Mouse (Mus musculus): ENCODE measurements around the gene Slc44a5. TPM values are rescaled to one million over a fixed set of nuclear protein-coding genes. Genes with fewer than 3 reads are reported as not detected.
"Not testable (repeated sequence)": the region's sequence is repeated elsewhere in the genome, so short reads cannot be mapped to it uniquely, and the experiment has no call there.

The Slc44a5 gene
- polyA plus RNA-seq, 1 experiment from 2014 or later = 0.73 TPM

DNA sequence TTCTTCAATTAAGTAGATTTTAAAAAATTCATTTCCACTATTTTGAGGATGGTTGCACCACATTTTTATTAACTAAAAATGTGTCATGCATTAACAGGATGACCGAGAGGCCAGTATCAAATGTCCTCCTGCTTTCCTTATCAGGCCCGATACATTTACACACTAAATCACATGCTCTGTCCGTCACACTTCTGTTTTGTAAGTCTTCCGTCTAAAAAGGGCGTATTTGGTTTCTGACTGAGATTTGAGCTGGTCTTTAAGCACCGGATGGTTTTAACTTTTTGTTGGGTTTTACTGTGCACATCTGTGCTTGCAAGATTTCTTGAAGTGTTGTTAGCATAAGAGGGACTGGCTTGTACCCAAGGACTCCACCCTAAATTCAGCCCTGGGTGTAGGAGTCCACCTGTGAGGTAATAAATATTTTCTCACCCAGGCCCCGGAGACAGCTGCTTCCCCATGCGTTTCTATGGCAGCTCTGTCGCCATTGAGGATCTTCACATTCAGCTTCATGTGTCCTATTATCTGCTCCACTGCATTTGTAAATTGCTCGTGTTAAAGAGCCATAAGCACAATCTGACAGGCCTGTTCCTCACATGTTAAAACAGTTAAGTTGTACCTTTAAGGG, 237.3 kb downstream of the Slc44a5 start:
- no peak overlapping the region for H3K4me2 ChIP-seq
- WGBS = 34% methylated on average over 10 of the region's 10 CpGs
- H3K4me1 ChIP-seq = no peaks in the 10 kb centered on the region
- H3K27me3 ChIP-seq = no peaks in the 10 kb centered on the region
- H3K9me3 ChIP-seq = no peaks in the 10 kb centered on the region
- H3K9ac ChIP-seq = no peak overlapping the region
- no peak overlapping the region for H3K27ac ChIP-seq
- no peak overlapping the region for H3K4me3 ChIP-seq
- ATAC-seq (ENCODE audit: insufficient number of reproducible peaks, low FRiP score, low TSS enrichment, low read depth) = no peak
- no peaks in the 10 kb centered on the region for H3K36me3 ChIP-seq

GRCm38 (mm10) chr3:154212551-154212950, 239.3 kb downstream of the Slc44a5 start:
- Histone ChIP-seq H3K4me3 (no peak overlapping the region), H3K27me3 (no peaks in the 10 kb centered on the region), H3K27ac (no peak overlapping the region), H3K9ac (no peak overlapping the region), H3K4me1 (no peaks in the 10 kb centered on the region), H3K9me3 (no peaks in the 10 kb centered on the region), H3K4me2 (no peak overlapping the region), H3K36me3 (no peaks in the 10 kb centered on the region)
- 84% methylated on average over 2 of the region's 2 CpGs for WGBS
- ATAC-seq (ENCODE audit: insufficient number of reproducible peaks, low FRiP score, low TSS enrichment, low read depth) = no peak

DNA sequence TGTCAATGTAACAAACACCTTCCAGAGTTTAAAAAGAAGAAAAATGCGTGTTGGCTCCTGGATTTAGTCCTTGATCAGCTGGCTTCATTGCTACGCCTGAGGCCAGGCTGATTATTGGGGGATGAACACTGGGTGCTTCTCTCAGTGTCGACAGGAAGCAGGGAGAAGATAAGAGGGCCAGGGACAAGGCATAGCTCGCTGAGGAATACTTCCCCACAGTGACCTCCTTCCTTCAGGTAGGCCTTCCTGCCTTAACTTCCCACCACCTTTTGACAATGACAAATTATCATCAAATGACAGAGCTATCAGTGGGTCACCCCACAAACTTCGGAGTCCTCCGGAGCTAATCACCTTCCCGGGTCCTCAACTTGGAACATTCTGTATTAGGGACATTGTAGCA, 242.1 kb downstream of the Slc44a5 start:
- WGBS = 68% methylated on average over 7 of the region's 7 CpGs
- ATAC-seq (ENCODE audit: insufficient number of reproducible peaks, low FRiP score, low TSS enrichment, low read depth) = no peak
- Histone ChIP-seq H3K9ac (no peak overlapping the region), H3K4me2 (no peak overlapping the region), H3K4me1 (no peaks in the 10 kb centered on the region), H3K36me3 (no peaks in the 10 kb centered on the region), H3K4me3 (no peak overlapping the region), H3K9me3 (no peaks in the 10 kb centered on the region), H3K27ac (no peak overlapping the region), H3K27me3 (no peaks in the 10 kb centered on the region)

DNA sequence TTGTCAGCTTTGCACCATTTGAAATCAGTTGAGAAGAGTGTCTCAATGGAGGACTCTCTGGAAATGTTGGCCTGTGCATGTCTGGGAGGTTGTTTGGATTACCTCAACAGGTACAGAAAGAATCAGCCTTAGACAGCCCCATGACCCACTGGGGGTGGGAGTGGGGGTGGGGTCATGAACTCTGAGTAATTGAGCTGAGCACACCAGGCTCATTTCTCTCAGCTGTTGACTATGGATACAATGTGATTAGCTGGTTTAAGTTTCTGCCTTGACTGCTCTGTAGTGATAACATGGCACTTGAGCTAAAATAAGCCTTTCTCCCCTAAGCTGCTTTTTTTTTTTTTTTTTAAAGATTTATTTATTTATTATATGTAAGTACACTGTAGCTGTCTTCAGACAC, 242.5 kb downstream of the Slc44a5 start:
- Histone ChIP-seq H3K27ac (no peak overlapping the region), H3K9ac (no peak overlapping the region), H3K9me3 (no peaks in the 10 kb centered on the region), H3K4me1 (no peaks in the 10 kb centered on the region), H3K4me2 (no peak overlapping the region), H3K27me3 (no peaks in the 10 kb centered on the region), H3K4me3 (no peak overlapping the region), H3K36me3 (no peaks in the 10 kb centered on the region)
- no peak for ATAC-seq (ENCODE audit: insufficient number of reproducible peaks, low FRiP score, low TSS enrichment, low read depth)

DNA sequence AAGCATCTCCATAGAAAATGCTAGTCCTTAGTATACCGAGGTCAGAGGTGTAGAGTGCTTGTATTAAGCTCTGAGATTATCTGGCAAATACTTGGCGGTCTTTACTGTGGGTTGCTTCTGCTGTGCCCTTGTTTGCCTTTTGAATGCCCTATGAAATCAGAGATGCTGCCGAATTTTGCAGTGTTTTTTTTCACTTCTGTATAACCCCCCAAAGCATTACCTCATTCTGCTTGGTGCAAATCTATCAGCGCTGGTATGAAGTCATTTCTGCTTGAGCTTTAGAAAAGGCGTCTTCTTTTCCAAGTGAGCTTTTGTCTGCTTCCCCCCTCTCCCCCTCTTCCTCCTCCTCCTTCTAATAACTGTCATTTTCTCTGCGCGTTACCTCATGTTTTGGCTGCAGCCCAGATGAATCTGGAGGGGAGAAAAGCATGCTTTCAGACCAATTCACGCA, 248.9 kb downstream of the Slc44a5 start:
- Histone ChIP-seq H3K36me3 (no peaks in the 10 kb centered on the region), H3K27ac (no peak overlapping the region), H3K4me3 (no peak overlapping the region), H3K27me3 (no peaks in the 10 kb centered on the region), H3K4me1 (no peaks in the 10 kb centered on the region), H3K9ac (no peak overlapping the region), H3K9me3 (no peaks in the 10 kb centered on the region), H3K4me2 (no peak overlapping the region)
- ATAC-seq (ENCODE audit: insufficient number of reproducible peaks, low FRiP score, low TSS enrichment, low read depth) = no peak
- 35% methylated on average over 8 of the region's 8 CpGs for WGBS

- ATAC-seq (ENCODE audit: insufficient number of reproducible peaks, low FRiP score, low TSS enrichment, low read depth) = no peak
- H3K4me1 ChIP-seq = no peaks in the 10 kb centered on the region
- no peaks in the 10 kb centered on the region for H3K36me3 ChIP-seq
- H3K4me2 ChIP-seq = no peak overlapping the region
- no peak overlapping the region for H3K9ac ChIP-seq
- no peak overlapping the region for H3K27ac ChIP-seq
- H3K27me3 ChIP-seq = no peaks in the 10 kb centered on the region
- no peaks in the 10 kb centered on the region for H3K9me3 ChIP-seq
- 54% methylated on average over 4 of the region's 4 CpGs for WGBS
- H3K4me3 ChIP-seq = no peak overlapping the region
Observed at GRCm38 (mm10) chr3:154222688-154223087, 249.5 kb downstream of the Slc44a5 start.

DNA sequence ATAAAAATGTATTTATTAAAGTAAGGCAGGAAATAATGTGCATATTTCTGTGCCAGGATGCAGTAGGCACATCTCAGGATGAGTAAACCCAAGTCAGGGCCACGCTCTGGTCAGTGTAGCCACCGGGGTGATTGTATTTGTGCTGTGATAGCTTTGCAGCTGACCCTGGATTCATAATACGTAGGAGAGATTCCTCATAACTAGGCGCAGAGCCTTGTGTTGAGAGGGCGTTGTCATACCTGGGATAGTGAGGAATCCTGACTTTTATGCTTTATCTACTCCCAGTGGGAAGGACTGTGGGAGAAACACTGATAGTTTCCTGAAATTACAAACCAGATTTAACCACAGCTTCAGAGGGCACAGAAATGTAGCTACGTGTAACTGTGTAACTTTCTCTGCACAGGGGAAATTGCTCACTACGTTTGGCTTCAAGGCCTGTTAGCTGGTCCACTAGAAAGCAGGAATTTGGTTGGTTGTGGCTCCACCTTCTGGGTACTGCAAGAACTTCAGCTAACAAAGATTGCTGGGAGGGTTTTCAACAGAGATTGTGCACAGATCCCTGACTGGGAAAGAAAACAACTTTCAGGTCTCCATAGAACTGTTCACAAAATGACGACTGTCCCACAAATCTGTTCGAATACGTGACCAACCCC, 253.0 kb downstream of the Slc44a5 start:
- Histone ChIP-seq H3K36me3 (no peaks in the 10 kb centered on the region), H3K4me1 (no peaks in the 10 kb centered on the region), H3K9me3 (no peaks in the 10 kb centered on the region), H3K27me3 (no peaks in the 10 kb centered on the region), H3K9ac (no peak overlapping the region), H3K4me2 (no peak overlapping the region), H3K4me3 (no peak overlapping the region), H3K27ac (no peak overlapping the region)
- no peak for ATAC-seq (ENCODE audit: insufficient number of reproducible peaks, low FRiP score, low TSS enrichment, low read depth)
- 50% methylated on average over 10 of the region's 10 CpGs for WGBS

DNA sequence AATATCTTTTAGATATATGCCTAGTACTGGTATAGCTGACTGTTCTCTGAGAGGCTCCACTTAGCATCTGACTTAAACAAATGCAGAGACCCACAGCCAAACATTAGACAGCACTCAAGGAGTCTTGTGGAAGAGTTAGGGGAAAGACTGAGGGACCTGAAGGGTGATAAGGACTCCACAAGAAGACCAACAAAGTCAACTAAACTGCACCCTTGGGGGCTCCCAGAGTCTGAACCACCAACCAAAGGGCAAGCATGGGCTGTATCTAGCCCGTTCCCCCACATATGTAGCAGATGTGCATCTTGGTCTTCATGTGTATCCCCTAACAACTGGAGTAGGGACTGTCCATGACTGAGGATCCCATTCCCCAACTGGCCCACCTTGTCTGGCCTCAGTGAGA, 271.7 kb downstream of the Slc44a5 start:
- H3K36me3 ChIP-seq = no peaks in the 10 kb centered on the region
- no peak overlapping the region for H3K4me2 ChIP-seq
- no peak overlapping the region for H3K4me3 ChIP-seq
- 0 out of 2 replicates have a peak, but pooled peaks cover 2% of the 10 kb centered on the region for H3K9me3 ChIP-seq
- H3K27me3 ChIP-seq = no peaks in the 10 kb centered on the region
- H3K4me1 ChIP-seq = no peaks in the 10 kb centered on the region
- no peak overlapping the region for H3K27ac ChIP-seq
- ATAC-seq (ENCODE audit: insufficient number of reproducible peaks, low FRiP score, low TSS enrichment, low read depth) = no peak
- H3K9ac ChIP-seq = no peak overlapping the region
- 79% methylated on average over 1 of the region's 1 CpGs for WGBS

DNA sequence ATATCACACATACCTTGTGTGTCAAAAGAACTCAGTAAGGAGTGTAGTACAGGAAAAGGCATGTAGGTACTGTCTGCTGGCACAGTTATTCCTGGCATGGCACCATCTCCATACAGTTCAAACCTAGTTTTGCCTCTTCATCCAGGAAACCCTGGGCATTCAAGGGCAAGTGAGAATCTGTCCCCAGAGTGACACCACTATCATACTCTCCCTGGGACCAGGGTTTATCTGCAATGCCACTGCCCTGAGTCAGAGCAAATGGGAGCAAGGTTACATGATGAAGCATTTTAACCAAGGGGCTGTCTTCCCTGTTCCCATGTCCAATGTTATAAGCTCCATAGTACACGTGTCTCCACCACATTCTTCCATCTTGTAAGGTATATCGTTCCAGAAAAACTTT, 278.2 kb downstream of the Slc44a5 start:
- Histone ChIP-seq H3K36me3 (no peaks in the 10 kb centered on the region), H3K4me1 (no peaks in the 10 kb centered on the region), H3K4me2 (no peak overlapping the region), H3K9ac (no peak overlapping the region), H3K27ac (no peak overlapping the region), H3K9me3 (no peaks in the 10 kb centered on the region), H3K27me3 (peaks cover 5% of the 10 kb centered on the region; the same call in 1 of the 2 replicates), H3K4me3 (no peak overlapping the region)
- WGBS = 77% methylated on average over 2 of the region's 2 CpGs
- no peak for ATAC-seq (ENCODE audit: insufficient number of reproducible peaks, low FRiP score, low TSS enrichment, low read depth)

GRCm38 (mm10) chr3:154252219-154252618, 279.0 kb downstream of the Slc44a5 start:
- no peaks in the 10 kb centered on the region for H3K36me3 ChIP-seq
- H3K9me3 ChIP-seq = no peaks in the 10 kb centered on the region
- H3K4me1 ChIP-seq = no peaks in the 10 kb centered on the region
- H3K27me3 ChIP-seq = peaks cover 5% of the 10 kb centered on the region; the same call in 1 of the 2 replicates
- no peak overlapping the region for H3K4me2 ChIP-seq
- H3K4me3 ChIP-seq = no peak overlapping the region
- no peak overlapping the region for H3K27ac ChIP-seq
- 62% methylated on average over 10 of the region's 10 CpGs for WGBS
- H3K9ac ChIP-seq = no peak overlapping the region
- no peak for ATAC-seq (ENCODE audit: insufficient number of reproducible peaks, low FRiP score, low TSS enrichment, low read depth)

DNA sequence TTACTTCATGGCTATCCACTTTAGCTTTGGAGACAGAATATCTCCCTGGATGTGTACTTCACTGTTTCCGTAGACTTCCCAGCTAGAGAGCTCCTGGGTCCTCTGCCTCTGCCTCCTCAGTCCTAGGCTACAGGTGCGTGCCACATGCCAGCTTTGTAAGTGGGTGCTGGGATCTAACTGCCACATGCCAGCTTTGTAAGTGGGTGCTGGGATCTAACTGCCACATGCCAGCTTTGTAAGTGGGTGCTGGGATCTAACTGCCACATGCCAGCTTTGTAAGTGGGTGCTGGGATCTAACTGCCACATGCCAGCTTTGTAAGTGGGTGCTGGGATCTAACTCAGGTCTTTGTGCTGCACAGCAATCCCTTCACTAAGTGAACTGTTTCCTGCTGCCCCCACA, 281.0 kb downstream of the Slc44a5 start:
- not testable (repeated sequence) for H3K27me3 ChIP-seq; ATAC-seq (ENCODE audit: insufficient number of reproducible peaks, low FRiP score, low TSS enrichment, low read depth); H3K4me2 ChIP-seq; H3K9ac ChIP-seq; H3K4me3 ChIP-seq; H3K9me3 ChIP-seq; H3K4me1 ChIP-seq; H3K27ac ChIP-seq; H3K36me3 ChIP-seq
- 95% methylated on average over 2 of the region's 2 CpGs for WGBS

GRCm38 (mm10) chr3:154257312-154257711, 284.1 kb downstream of the Slc44a5 start:
- H3K36me3 ChIP-seq = no peaks in the 10 kb centered on the region
- no peak overlapping the region for H3K4me3 ChIP-seq
- H3K4me2 ChIP-seq = no peak overlapping the region
- H3K27me3 ChIP-seq = peaks cover 4% of the 10 kb centered on the region; the same call in 1 of the 2 replicates
- no peak for ATAC-seq (ENCODE audit: insufficient number of reproducible peaks, low FRiP score, low TSS enrichment, low read depth)
- no peak overlapping the region for H3K9ac ChIP-seq
- H3K9me3 ChIP-seq = no peaks in the 10 kb centered on the region
- no peak overlapping the region for H3K27ac ChIP-seq
- H3K4me1 ChIP-seq = no peaks in the 10 kb centered on the region
